Mouse (Mus musculus) embryonic facial prominence, embryonic 13.5 days (tissue): ENCODE data around the gene Krtcap2. TPM values are rescaled to one million over a fixed set of nuclear protein-coding genes. Genes with fewer than 3 reads are reported as not detected.

Experiments
- microRNA counts: library from miRNA; unstranded; fragments of <30 nt; microRNA quantifications from one replicate; lab custom pipeline; 2016
- microRNA-seq: library from miRNA; unstranded; fragments of <30 nt; microRNA quantifications from one replicate; pipeline ENCODE4, GENCODE M21; 2016
- polyA plus RNA-seq: library from polyadenylated mRNA; unstranded; fragments of >200 nt; fragmentation: Nextera tagmentation; extraction: Ambion mirVana; gene quantifications from 2 replicates; pipeline ENCODE4 v1.2.1, GENCODE M21; 2015

The Krtcap2 gene
- polyA plus RNA-seq, 1 experiment from 2014 or later = 300 TPM

MicroRNA genes within 50 kb of the gene (microRNA counts, 519-probe panel; counts per million panel counts)
- microRNA mmu-miR-92b (lab: Ali Mortazavi, UCI) = 236 counts per million, percentile 44 among the panel's probes with 10 or more counts

Small RNAs within 50 kb of the gene (microRNA-seq; reads per million reads assigned to microRNA genes)
- 504 reads per million, percentile 71 among the genes with 10 or more reads in this experiment for gene Mir92b

Other genes with a start within 250 kb of the Krtcap2 start
- 23.3 and 25.0 TPM in 2 replicates for gene Rusc1, start 152.7 kb upstream of the Krtcap2 start, polyA plus RNA-seq
- gene Gm43738, start 144.9 kb upstream of the Krtcap2 start, polyA plus RNA-seq = not detected in 2 replicates
- gene Fdps, start 144.0 kb upstream of the Krtcap2 start, polyA plus RNA-seq = 193 and 231 TPM in 2 replicates
- 2.0 TPM in 1 of 2 replicates, not detected in the other for gene Pklr, start 109.8 kb upstream of the Krtcap2 start, polyA plus RNA-seq
- 3.6 and 4.3 TPM in 2 replicates for gene Hcn3, start 85.8 kb upstream of the Krtcap2 start, polyA plus RNA-seq
- gene Clk2, start 81.2 kb upstream of the Krtcap2 start, polyA plus RNA-seq = 39.9 and 41.8 TPM in 2 replicates
- gene Scamp3, start 68.5 kb upstream of the Krtcap2 start, polyA plus RNA-seq = 115 and 125 TPM in 2 replicates
- 31.5 and 32.6 TPM in 2 replicates for gene Fam189b, start 62.8 kb upstream of the Krtcap2 start, polyA plus RNA-seq
- gene Gba, start 43.0 kb upstream of the Krtcap2 start, polyA plus RNA-seq = 34.7 TPM in 2 replicates
- gene Thbs3, start 30.8 kb upstream of the Krtcap2 start, polyA plus RNA-seq = 42.0 and 48.1 TPM in 2 replicates
- gene Mtx1, start 18.9 kb upstream of the Krtcap2 start, polyA plus RNA-seq = 182 and 212 TPM in 2 replicates
- 1.5 and 1.6 TPM in 2 replicates for gene Muc1, start 16.9 kb upstream of the Krtcap2 start, polyA plus RNA-seq
- gene Trim46, start 343 bp downstream of the Krtcap2 start, polyA plus RNA-seq = 7.0 and 9.7 TPM in 2 replicates
- 120 and 147 TPM in 2 replicates for gene Dpm3, start 13.4 kb downstream of the Krtcap2 start, polyA plus RNA-seq
- 67.4 and 68.6 TPM in 2 replicates for gene Slc50a1, start 24.6 kb downstream of the Krtcap2 start, polyA plus RNA-seq
- gene Efna1, start 35.2 kb downstream of the Krtcap2 start, polyA plus RNA-seq = 40.7 and 43.1 TPM in 2 replicates
- 22.6 and 26.6 TPM in 2 replicates for gene Efna3, start 77.0 kb downstream of the Krtcap2 start, polyA plus RNA-seq
- 46.5 and 50.1 TPM in 2 replicates for gene Efna4, start 92.1 kb downstream of the Krtcap2 start, polyA plus RNA-seq
- gene Adam15, start 104.0 kb downstream of the Krtcap2 start, polyA plus RNA-seq = 50.8 and 52.6 TPM in 2 replicates
- gene Dcst2, start 116.0 kb downstream of the Krtcap2 start, polyA plus RNA-seq = 0.18 and 0.38 TPM in 2 replicates
- 0.44 and 0.85 TPM in 2 replicates for gene Dcst1, start 119.3 kb downstream of the Krtcap2 start, polyA plus RNA-seq
- 1.7 and 2.1 TPM in 2 replicates for gene Zbtb7b, start 148.8 kb downstream of the Krtcap2 start, polyA plus RNA-seq
- not detected in 2 replicates for gene Lenep, start 156.8 kb downstream of the Krtcap2 start, polyA plus RNA-seq
- 29.4 and 29.5 TPM in 2 replicates for gene Flad1, start 165.9 kb downstream of the Krtcap2 start, polyA plus RNA-seq
- gene Cks1b, start 172.4 kb downstream of the Krtcap2 start, polyA plus RNA-seq = 513 and 525 TPM in 2 replicates
- gene Shc1, start 172.5 kb downstream of the Krtcap2 start, polyA plus RNA-seq = 91.4 and 93.3 TPM in 2 replicates
- 47.8 and 50.5 TPM in 2 replicates for gene Pygo2, start 184.2 kb downstream of the Krtcap2 start, polyA plus RNA-seq
- 25.2 and 27.7 TPM in 2 replicates for gene Pbxip1, start 190.7 kb downstream of the Krtcap2 start, polyA plus RNA-seq
- gene Pmvk, start 208.6 kb downstream of the Krtcap2 start, polyA plus RNA-seq = 49.3 and 57.5 TPM in 2 replicates